7 mouse cellular contexts compared by ENCODE assay signal in genomic region chr3:51365517-51365882, GRCm38 (mm10). TPM values are rescaled to one million over a fixed set of nuclear protein-coding genes. Genes with fewer than 3 reads are reported as not detected.
DNase-seq lines count a peak whose midpoint lies in the region; ATAC-seq lines count a peak whose summit lies in the region.

No protein-coding gene starts in this region.

- WGBS in liver, embryonic 11.5 days = 6% methylated on average over 3 of the region's 3 CpGs
- WGBS in forebrain, embryonic 14.5 days = 8% methylated on average over 3 of the region's 3 CpGs
- 15% methylated on average over 3 of the region's 3 CpGs for WGBS in limb, embryonic 12.5 days
- WGBS in neural tube, embryonic 15.5 days = 14% methylated on average over 3 of the region's 3 CpGs

- H3K4me1 ChIP-seq in liver, embryonic 11.5 days (replicated peaks; ENCODE audit: control insufficient read depth, insufficient read depth, low read length) = peaks cover 21% of the 10 kb centered on the region
- H3K4me1 ChIP-seq in forebrain, embryonic 14.5 days (ENCODE audit: control insufficient read depth, insufficient read depth, low read length) = peaks cover 5% of the 10 kb centered on the region; the same call in 1 of the 2 replicates
- peaks cover 9% of the 10 kb centered on the region; the same call in 1 of the 2 replicates for H3K4me1 ChIP-seq in limb, embryonic 12.5 days (replicated peaks)
- H3K4me1 ChIP-seq in neural tube, embryonic 15.5 days = peaks cover 10% of the 10 kb centered on the region

- H3K36me3 ChIP-seq in liver, embryonic 11.5 days (ENCODE audit: control insufficient read depth, insufficient read depth, low read length) = no peaks in the 10 kb centered on the region
- H3K36me3 ChIP-seq in forebrain, embryonic 14.5 days (ENCODE audit: control insufficient read depth, insufficient read depth, low read length) = no peaks in the 10 kb centered on the region
- H3K36me3 ChIP-seq in limb, embryonic 12.5 days = no peaks in the 10 kb centered on the region
- H3K36me3 ChIP-seq in neural tube, embryonic 15.5 days = no peaks in the 10 kb centered on the region

- no peaks in the 10 kb centered on the region for H3K9me3 ChIP-seq in liver, embryonic 11.5 days (ENCODE audit: control insufficient read depth, low read length)
- no peaks in the 10 kb centered on the region for H3K9me3 ChIP-seq in forebrain, embryonic 14.5 days (replicated peaks; ENCODE audit: control insufficient read depth, low read length)
- H3K9me3 ChIP-seq in limb, embryonic 12.5 days = no peaks in the 10 kb centered on the region
- H3K9me3 ChIP-seq in neural tube, embryonic 15.5 days (replicated peaks) = no peaks in the 10 kb centered on the region

- H3K27me3 ChIP-seq in liver, embryonic 11.5 days (replicated peaks; ENCODE audit: control insufficient read depth, insufficient read depth, low read length) = peaks cover 3% of the 10 kb centered on the region; the same call in 1 of the 2 replicates
- no peaks in the 10 kb centered on the region for H3K27me3 ChIP-seq in forebrain, embryonic 14.5 days (replicated peaks; ENCODE audit: control insufficient read depth, insufficient read depth, low read length)
- H3K27me3 ChIP-seq in limb, embryonic 12.5 days = 0 out of 2 replicates have a peak, but pooled peaks cover 4% of the 10 kb centered on the region
- H3K27me3 ChIP-seq in neural tube, embryonic 15.5 days (replicated peaks) = peaks cover 10% of the 10 kb centered on the region

- no peak overlapping the region for H3K9ac ChIP-seq in liver, embryonic 11.5 days (ENCODE audit: low read depth, low read length)
- peak overlapping the region; percentile 59; the same call in 1 of the 2 replicates for H3K9ac ChIP-seq in forebrain, embryonic 14.5 days (ENCODE audit: low read length)
- peak overlapping the region; percentile 56; the same call in 1 of the 2 replicates for H3K9ac ChIP-seq in limb, embryonic 12.5 days (replicated peaks)
- peak overlapping the region; percentile 46; the same call in 1 of the 2 replicates for H3K9ac ChIP-seq in neural tube, embryonic 15.5 days (replicated peaks)

- no peak; the same call in 1 of the 2 replicates for ATAC-seq in liver, embryonic 11.5 days (replicated peaks; ENCODE audit: low FRiP score)
- no peak; the same call in 1 of the 2 replicates for ATAC-seq in forebrain, embryonic 14.5 days
- 0 out of 2 replicates have a peak, but pooled peaks have one; percentile 34 for ATAC-seq in limb, embryonic 12.5 days (ENCODE audit: insufficient number of reproducible peaks, insufficient read depth, low FRiP score, low TSS enrichment, low read depth)
- no peak for ATAC-seq in neural tube, embryonic 15.5 days (ENCODE audit: low FRiP score)

- peak overlapping the region; percentile 41; the same call in 1 of the 2 replicates for H3K4me3 ChIP-seq in liver, embryonic 11.5 days (ENCODE audit: low read depth, low read length)
- H3K4me3 ChIP-seq in forebrain, embryonic 14.5 days (ENCODE audit: low read depth, low read length) = peak overlapping the region; percentile 32; the same call in 1 of the 2 replicates
- peak overlapping the region; percentile 47 for H3K4me3 ChIP-seq in limb, embryonic 12.5 days (replicated peaks)
- peak overlapping the region; percentile 41 for H3K4me3 ChIP-seq in neural tube, embryonic 15.5 days (replicated peaks)

- no peak for DNase-seq in liver, embryonic 11.5 days (ENCODE audit: low spot score)
- DNase-seq in liver = no peak
- DNase-seq in forebrain, embryonic 14.5 days (ENCODE audit: low spot score) = no peak
- no peak for DNase-seq in frontal cortex, postnatal 36 days (ENCODE audit: low spot score in 2 of 2)
- no peak for DNase-seq in frontal cortex, postnatal 14 days (ENCODE audit: low spot score in 2 of 2)

- no peak overlapping the region for H3K27ac ChIP-seq in liver, embryonic 11.5 days (ENCODE audit: low read depth, low read length)
- H3K27ac ChIP-seq in forebrain, embryonic 14.5 days (ENCODE audit: low read depth, low read length) = no peak overlapping the region
- no peak overlapping the region for H3K27ac ChIP-seq in limb, embryonic 12.5 days
- H3K27ac ChIP-seq in neural tube, embryonic 15.5 days (replicated peaks) = no peak overlapping the region; the same call in 1 of the 2 replicates

- H3K4me2 ChIP-seq in liver, embryonic 11.5 days = peak overlapping the region; percentile 65
- H3K4me2 ChIP-seq in forebrain, embryonic 14.5 days (ENCODE audit: low read length) = peak overlapping the region; percentile 74
- H3K4me2 ChIP-seq in limb, embryonic 12.5 days = peak overlapping the region; percentile 68
- peak overlapping the region; percentile 84 for H3K4me2 ChIP-seq in neural tube, embryonic 15.5 days

RNA-seq across cellular contexts. Expression of gene Elf2, which starts 25.0 kb away (rescaled TPM):
- polyA plus RNA-seq in liver, embryonic 11.5 days (2014; fragmentation: Nextera tagmentation; extraction: Ambion mirVana) = 36.5 and 37.9 TPM in 2 replicates
- 37.2 and 49.9 TPM in 2 replicates for polyA plus RNA-seq in forebrain, embryonic 14.5 days (2014; fragmentation: Nextera tagmentation; extraction: Ambion mirVana)
- polyA plus RNA-seq in limb, embryonic 12.5 days (2016; fragmentation: Nextera tagmentation; extraction: Ambion mirVana) = 56.6 and 59.3 TPM in 2 replicates
- polyA plus RNA-seq in neural tube, embryonic 15.5 days (2015; fragmentation: Nextera tagmentation; extraction: Ambion mirVana) = 30.0 and 42.4 TPM in 2 replicates

RNA-seq across cellular contexts. Expression of gene Mgarp, which starts 31.0 kb away (rescaled TPM):
- polyA plus RNA-seq in liver, embryonic 11.5 days (2014; fragmentation: Nextera tagmentation; extraction: Ambion mirVana) = 4.6 and 5.2 TPM in 2 replicates
- polyA plus RNA-seq in forebrain, embryonic 14.5 days (2014; fragmentation: Nextera tagmentation; extraction: Ambion mirVana) = 0.56 and 0.77 TPM in 2 replicates
- 3.8 and 4.8 TPM in 2 replicates for polyA plus RNA-seq in limb, embryonic 12.5 days (2016; fragmentation: Nextera tagmentation; extraction: Ambion mirVana)
- polyA plus RNA-seq in neural tube, embryonic 15.5 days (2015; fragmentation: Nextera tagmentation; extraction: Ambion mirVana) = 0.81 and 1.4 TPM in 2 replicates

RNA-seq across cellular contexts. Expression of gene Ndufc1, which starts 43.3 kb away (rescaled TPM):
- polyA plus RNA-seq in liver, embryonic 11.5 days (2014; fragmentation: Nextera tagmentation; extraction: Ambion mirVana) = 692 and 701 TPM in 2 replicates
- polyA plus RNA-seq in forebrain, embryonic 14.5 days (2014; fragmentation: Nextera tagmentation; extraction: Ambion mirVana) = 715 and 875 TPM in 2 replicates
- 737 and 751 TPM in 2 replicates for polyA plus RNA-seq in limb, embryonic 12.5 days (2016; fragmentation: Nextera tagmentation; extraction: Ambion mirVana)
- 784 and 883 TPM in 2 replicates for polyA plus RNA-seq in neural tube, embryonic 15.5 days (2015; fragmentation: Nextera tagmentation; extraction: Ambion mirVana)

RNA-seq across cellular contexts. Expression of gene Naa15, which starts 49.4 kb away (rescaled TPM):
- 48.4 and 50.6 TPM in 2 replicates for polyA plus RNA-seq in liver, embryonic 11.5 days (2014; fragmentation: Nextera tagmentation; extraction: Ambion mirVana)
- polyA plus RNA-seq in forebrain, embryonic 14.5 days (2014; fragmentation: Nextera tagmentation; extraction: Ambion mirVana) = 26.6 and 37.4 TPM in 2 replicates
- polyA plus RNA-seq in limb, embryonic 12.5 days (2016; fragmentation: Nextera tagmentation; extraction: Ambion mirVana) = 60.5 and 60.6 TPM in 2 replicates
- 40.6 and 42.8 TPM in 2 replicates for polyA plus RNA-seq in neural tube, embryonic 15.5 days (2015; fragmentation: Nextera tagmentation; extraction: Ambion mirVana)
